Mouse (Mus musculus) embryonic facial prominence, embryonic 14.5 days (tissue): Measurements from ENCODE around the gene Ush2a. TPM values are rescaled to one million over a fixed set of nuclear protein-coding genes. Genes with fewer than 3 reads are reported as not detected.

Experiments
- ATAC-seq: fragments of 200-750 bp; cut with Nextera tagmentation; 2 replicates; pipeline ENCODE4 v1.8.0; 2017; ENCODE audit warnings: low read depth, moderate number of reproducible peaks, moderate TSS enrichment
- DNase-seq: peaks from one replicate; pipeline ENCODE4 v3.0.0-alpha.2; 2015; ENCODE audit warnings: low spot score
- H3K27ac ChIP-seq: fragments of 300-500 bp; sonication (generic); replicated peaks from 2 replicates; pipeline ENCODE4 v1.5.1; 2014; ENCODE audit warnings: low read depth, mild to moderate bottlenecking, low read length, moderate library complexity
- H3K27me3 ChIP-seq: fragments of 300-500 bp; sonication (generic); replicated peaks from 2 replicates; pipeline ENCODE4 v1.6.1; 2014; ENCODE audit warnings: low read length; ENCODE audit not compliant: control insufficient read depth, insufficient read depth
- H3K36me3 ChIP-seq: fragments of 300-500 bp; sonication (generic); 2 replicates; pipeline ENCODE4 v1.6.1; 2014; ENCODE audit warnings: low read length, mixed read lengths; ENCODE audit not compliant: control insufficient read depth, insufficient read depth
- H3K4me1 ChIP-seq: fragments of 300-500 bp; sonication (generic); 2 replicates; pipeline ENCODE4 v1.6.1; 2014; ENCODE audit warnings: antibody characterized with exemption, low read length; ENCODE audit not compliant: control insufficient read depth, insufficient read depth
- H3K4me2 ChIP-seq: fragments of 300-500 bp; sonication (generic); 2 replicates; pipeline ENCODE4 v1.6.1; 2014; ENCODE audit warnings: low read depth, mild to moderate bottlenecking, low read length, moderate library complexity, mixed read lengths
- H3K4me3 ChIP-seq: fragments of 300-500 bp; sonication (generic); 2 replicates; pipeline ENCODE4 v1.5.1; 2014; ENCODE audit warnings: low read depth, mild to moderate bottlenecking, low read length
- H3K9ac ChIP-seq: fragments of 300-500 bp; sonication (generic); 2 replicates; pipeline ENCODE4 v1.6.1; 2014; ENCODE audit warnings: low read depth, mild to moderate bottlenecking, low read length, moderate library complexity, mixed read lengths
- H3K9me3 ChIP-seq: fragments of 300-500 bp; sonication (generic); 2 replicates; pipeline ENCODE4 v1.6.1; 2016; ENCODE audit warnings: low read length; ENCODE audit not compliant: control insufficient read depth
- WGBS: fragments of 180-500 bp; shearing (Covaris S2); extraction: QIAGEN DNeasy Blood & Tissue Kit; methylation state at CpG from one replicate; pipeline ENCODE4 v1.1.7; 2014; 5-methylcytosine and 5-hydroxymethylcytosine counted together
- polyA plus RNA-seq: library from polyadenylated mRNA; unstranded; fragments of >200 nt; fragmentation: Nextera tagmentation; extraction: Ambion mirVana; gene quantifications from 2 replicates; pipeline ENCODE4 v1.2.1, GENCODE M21; 2014

The Ush2a gene
- polyA plus RNA-seq, result 0.16 and 0.25 TPM in 2 replicates

DNA sequence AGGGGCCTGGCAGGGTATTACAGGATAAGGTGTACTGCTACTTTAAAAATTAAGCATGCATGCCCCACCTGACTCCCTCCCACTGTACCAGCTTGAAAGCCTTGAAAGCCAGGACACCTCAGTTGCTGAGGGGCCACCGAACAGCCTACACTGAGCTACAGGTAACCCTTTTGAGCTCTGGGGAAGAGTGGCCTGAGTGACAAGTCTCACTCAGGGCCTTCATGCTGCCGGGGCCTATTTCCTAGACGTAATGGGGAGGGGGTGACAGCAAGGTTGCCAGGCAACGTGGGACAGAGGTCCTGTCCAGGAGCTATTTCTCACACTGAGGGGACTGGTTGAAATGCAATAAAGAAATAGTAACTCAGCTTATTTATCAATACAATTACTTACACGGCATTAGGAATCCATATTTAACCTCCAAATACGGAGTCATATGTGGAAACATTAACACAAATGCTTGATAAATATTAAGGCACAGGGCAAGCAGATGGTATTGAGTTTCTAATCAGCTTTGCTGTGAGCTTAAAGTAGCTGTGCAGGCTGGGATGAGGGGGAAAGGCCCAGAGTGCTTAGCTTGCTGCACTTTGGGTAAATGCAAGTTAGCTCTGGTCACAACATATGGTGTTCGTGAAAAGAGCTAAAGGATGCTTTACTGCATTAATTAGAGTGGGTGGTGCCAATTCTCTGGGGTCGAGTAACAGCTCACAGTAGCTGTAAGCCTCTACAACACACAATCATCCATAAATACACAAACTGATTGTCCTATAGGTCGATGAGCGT is at the start of gene Ush2a:
Gene Ush2a, plus strand, starts transcription at position 121 of the 780 bp plus-strand sequence.
- ATAC-seq (no peak), DNase-seq (no peak)
- Histone ChIP-seq H3K27ac (no peak within 1 kb of the TSS), H3K9me3 (no peaks in the 10 kb centered on the region), H3K36me3 (no peaks in the 10 kb centered on the region), H3K9ac (no peak within 1 kb of the TSS), H3K4me3 (no peak within 1 kb of the TSS), H3K27me3 (no peaks in the 10 kb centered on the region), H3K4me1 (no peaks in the 10 kb centered on the region), H3K4me2 (no peak within 1 kb of the TSS)
- WGBS, result 68% methylated on average over 10 of the region's 10 CpGs

DNA sequence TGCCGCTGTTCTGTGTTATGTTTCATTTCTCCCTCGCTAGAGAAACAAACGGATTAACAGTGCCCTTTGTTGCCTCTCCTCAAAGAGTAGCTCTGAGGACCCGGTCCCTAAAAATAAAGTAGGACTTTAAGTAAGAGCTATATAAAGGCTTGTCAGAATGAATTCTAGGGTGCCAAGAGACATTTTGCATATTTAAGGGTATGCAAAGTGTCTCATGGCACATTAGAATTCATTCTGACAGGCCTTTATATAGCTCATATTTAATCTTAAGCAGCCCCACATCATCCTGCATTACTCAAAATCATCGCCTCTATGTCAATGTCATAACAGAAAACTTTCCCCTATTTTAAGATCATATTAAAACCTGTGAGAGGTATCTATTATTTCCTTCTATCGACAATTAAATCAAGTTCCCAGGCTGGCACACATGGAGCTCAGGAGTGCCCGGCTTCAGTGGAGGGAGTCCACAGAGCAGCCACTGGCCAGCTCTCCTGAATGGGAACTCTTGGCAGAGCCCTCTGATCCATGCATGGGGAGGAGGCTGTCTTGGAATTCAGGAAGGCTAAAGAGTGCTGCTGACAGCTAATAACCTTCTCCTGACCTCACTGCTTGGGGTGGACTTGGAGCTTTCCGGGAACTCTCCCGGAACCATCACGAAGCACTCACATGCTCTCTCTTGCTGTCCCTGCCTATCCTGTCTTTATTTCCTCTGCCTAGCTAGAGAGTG is 46.8 kb upstream of the Ush2a start:
- H3K4me2 ChIP-seq, result no peak overlapping the region
- H3K4me1 ChIP-seq, result no peaks in the 10 kb centered on the region
- 55% methylated on average over 10 of the region's 10 CpGs for WGBS
- no peaks in the 10 kb centered on the region for H3K9me3 ChIP-seq
- H3K27me3 ChIP-seq, result no peaks in the 10 kb centered on the region
- no peak overlapping the region for H3K27ac ChIP-seq
- ATAC-seq, result no peak
- H3K9ac ChIP-seq, result no peak overlapping the region
- no peak overlapping the region for H3K4me3 ChIP-seq
- no peak for DNase-seq
- H3K36me3 ChIP-seq, result no peaks in the 10 kb centered on the region

DNA sequence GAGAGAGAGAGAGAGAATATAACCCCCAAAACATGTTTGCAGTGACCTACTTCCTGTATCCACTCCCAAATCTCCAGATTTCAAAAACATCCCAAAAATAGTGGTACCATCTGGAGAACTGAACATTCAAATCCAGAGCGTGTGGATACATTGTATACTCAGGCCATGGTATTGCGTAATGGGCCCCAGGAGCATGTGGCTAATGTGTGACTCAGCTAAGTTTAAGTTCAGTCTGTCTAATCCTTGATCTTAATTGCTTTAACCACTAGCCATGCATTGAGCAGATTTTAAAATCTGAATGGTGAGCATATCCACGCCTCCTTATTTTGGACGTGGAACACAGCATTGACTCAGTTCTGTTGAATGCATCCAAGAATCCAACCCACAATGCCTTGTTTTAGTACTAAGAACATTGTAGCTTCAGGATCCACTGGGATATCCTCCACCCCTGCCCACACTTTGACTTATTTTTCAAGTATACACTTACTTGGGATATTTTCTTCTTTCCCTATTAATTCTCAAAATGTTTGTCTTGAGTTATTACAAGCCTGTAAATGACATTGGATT is 40.5 kb upstream of the Ush2a start:
- no peak overlapping the region for H3K9ac ChIP-seq
- 69% methylated on average over 4 of the region's 4 CpGs for WGBS

DNA sequence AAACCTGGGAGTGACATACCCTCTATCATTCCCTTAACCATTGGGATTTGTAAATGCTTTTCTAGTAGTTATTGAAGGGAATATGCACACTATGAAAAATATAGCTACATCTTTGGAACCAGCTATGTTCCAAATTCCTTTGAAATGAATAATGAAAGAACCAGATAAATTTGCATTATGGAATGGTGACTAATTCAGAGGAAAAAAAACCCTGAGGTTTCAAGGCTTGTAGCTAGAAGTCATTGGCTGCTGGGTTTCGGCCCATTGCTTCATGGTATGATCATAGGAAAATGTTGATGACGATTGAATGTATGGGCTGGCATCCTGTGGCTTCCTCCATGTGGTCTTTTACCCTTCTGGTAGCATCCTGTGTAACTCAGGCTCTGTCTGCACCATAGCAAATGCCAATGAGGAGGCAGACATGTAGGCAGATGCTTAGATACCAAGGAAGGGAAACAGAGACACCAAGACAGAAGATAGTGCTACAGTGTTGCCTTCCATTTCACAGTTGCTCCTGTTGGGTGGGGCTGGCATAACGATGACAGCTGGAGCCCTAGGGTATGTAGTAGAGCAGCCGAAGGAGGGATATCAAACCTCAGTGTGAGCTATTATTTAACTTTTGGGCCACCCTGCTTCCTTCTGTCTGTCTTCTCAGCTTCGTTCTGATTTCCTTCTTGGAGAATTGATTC is 28.6 kb upstream of the Ush2a start:
- no peaks in the 10 kb centered on the region for H3K27me3 ChIP-seq
- no peak overlapping the region for H3K27ac ChIP-seq
- no peaks in the 10 kb centered on the region for H3K36me3 ChIP-seq
- no peak for ATAC-seq
- H3K9me3 ChIP-seq, result no peaks in the 10 kb centered on the region
- no peak overlapping the region for H3K4me2 ChIP-seq
- H3K9ac ChIP-seq, result no peak overlapping the region
- DNase-seq, result no peak
- WGBS, result 76% methylated on average over 5 of the region's 5 CpGs
- H3K4me3 ChIP-seq, result no peak overlapping the region
- H3K4me1 ChIP-seq, result no peaks in the 10 kb centered on the region; the same call in 1 of the 2 replicates

More for the DNA sequence above, 40.5 kb upstream of the Ush2a start:
- Histone ChIP-seq H3K27me3 (no peaks in the 10 kb centered on the region), H3K4me1 (no peaks in the 10 kb centered on the region), H3K27ac (no peak overlapping the region), H3K9me3 (no peaks in the 10 kb centered on the region), H3K4me2 (no peak overlapping the region), H3K36me3 (no peaks in the 10 kb centered on the region), H3K4me3 (no peak overlapping the region)
- DNase-seq (no peak), ATAC-seq (no peak)

DNA sequence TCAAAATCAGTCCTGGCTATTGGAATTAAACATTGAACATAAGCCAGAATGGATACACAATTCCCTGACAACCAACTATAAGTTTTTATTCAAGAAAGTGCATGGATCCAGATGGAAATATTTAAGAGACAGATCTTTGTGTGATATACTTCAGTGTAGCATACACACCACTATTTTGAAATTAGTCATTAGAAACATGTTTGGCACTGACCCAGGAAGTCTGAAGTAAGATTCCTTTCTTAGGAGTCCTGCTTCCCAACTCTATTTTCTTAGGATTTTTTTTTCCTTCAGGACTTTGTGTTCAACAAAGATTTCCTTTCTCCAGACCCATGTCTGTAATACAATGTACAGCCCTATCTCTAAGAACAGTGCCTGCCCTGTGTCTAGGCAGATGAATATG is 23.2 kb upstream of the Ush2a start:
- DNase-seq (peak; percentile 78), ATAC-seq (no peak)
- no peaks in the 10 kb centered on the region for H3K9me3 ChIP-seq
- no peak overlapping the region for H3K4me2 ChIP-seq
- H3K4me1 ChIP-seq, result no peaks in the 10 kb centered on the region
- no peak overlapping the region for H3K9ac ChIP-seq
- no peaks in the 10 kb centered on the region for H3K27me3 ChIP-seq
- H3K27ac ChIP-seq, result no peak overlapping the region
- H3K4me3 ChIP-seq, result no peak overlapping the region
- H3K36me3 ChIP-seq, result no peaks in the 10 kb centered on the region

DNA sequence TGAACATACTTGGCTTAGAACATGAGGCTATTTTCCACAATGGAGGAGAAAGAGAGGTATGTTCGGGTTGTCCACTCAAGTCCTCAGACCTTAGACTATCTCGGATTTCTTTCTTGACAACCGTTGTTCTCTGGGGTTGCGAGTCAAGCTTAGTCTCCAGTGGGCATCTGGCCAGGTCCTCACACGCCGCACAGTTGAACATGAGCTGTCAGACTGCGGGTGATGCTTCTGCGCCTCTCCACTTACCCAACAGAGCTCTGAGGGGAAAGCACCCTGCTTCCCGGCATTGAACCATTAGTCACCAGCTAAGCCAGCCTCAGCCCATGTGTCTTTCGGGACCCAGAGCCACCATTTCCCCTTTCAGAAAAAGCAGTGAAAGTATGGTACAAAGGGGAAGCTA is 20.1 kb upstream of the Ush2a start:
- H3K27ac ChIP-seq, result no peak overlapping the region
- no peak overlapping the region for H3K4me3 ChIP-seq
- no peaks in the 10 kb centered on the region for H3K9me3 ChIP-seq
- H3K27me3 ChIP-seq, result no peaks in the 10 kb centered on the region
- no peak overlapping the region for H3K4me2 ChIP-seq
- no peak overlapping the region for H3K9ac ChIP-seq
- H3K36me3 ChIP-seq, result no peaks in the 10 kb centered on the region
- WGBS, result 89% methylated on average over 10 of the region's 10 CpGs
- no peak for DNase-seq
- no peaks in the 10 kb centered on the region; the same call in 1 of the 2 replicates for H3K4me1 ChIP-seq
- no peak for ATAC-seq

DNA sequence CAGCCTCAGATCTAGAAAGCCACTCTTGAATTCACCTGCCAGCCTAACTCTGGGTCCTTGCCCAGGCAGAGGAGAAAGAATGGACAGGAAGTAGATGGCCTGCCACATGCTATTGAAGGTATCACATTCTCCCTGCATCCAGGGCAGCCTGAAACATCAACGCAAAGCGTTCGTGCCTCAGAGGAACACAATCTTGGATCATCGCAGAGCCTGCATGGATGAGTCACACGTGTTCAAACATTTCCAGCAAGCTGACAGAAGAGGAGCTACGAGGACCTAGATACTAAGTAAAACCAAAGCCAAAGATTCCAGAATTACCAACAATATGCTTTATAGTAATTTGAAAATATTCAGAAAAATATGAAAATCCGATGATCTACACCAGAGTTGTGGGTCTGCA is 4.3 kb upstream of the Ush2a start:
- ATAC-seq, result no peak
- no peaks in the 10 kb centered on the region for H3K9me3 ChIP-seq

DNA sequence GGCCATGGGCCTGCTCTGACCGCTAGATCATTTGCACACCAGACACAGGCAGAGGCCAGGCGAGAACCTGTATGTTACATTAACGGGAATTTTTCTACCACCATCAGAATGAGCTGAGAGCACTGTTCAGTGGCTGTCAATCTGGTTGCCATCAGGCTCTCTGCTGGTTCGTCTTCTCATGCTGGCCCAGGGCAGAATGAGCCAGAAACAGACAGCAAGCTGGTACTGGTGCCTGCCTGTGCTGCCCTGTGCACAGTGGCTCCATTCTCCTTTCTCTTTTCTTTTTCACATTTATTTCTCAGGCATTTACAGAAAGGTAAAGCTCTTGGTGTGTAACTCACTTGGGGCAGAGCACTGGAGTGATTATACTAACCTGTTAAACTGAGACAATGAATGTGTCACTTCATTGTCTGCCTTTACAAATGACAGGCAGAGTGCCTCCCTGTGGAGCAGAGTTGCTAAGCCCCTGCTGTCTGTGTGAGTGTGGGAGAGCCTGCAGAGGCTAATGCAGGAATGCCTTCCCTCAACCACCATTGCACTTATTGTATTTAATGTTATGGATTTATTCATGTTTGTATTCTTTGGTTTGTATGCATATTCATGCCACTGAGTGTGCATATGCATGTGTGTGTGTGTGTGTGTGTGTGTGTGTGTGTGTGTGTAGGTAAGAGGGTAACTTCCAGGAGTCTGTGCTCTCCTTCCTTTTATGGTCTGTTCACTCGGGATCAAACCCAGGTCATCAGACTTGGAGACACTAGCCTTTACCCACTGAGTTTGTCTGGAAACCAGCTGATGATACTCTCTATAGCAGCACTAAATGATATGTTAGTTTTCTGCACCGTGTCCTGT is 1.3 kb upstream of the Ush2a start:
- ATAC-seq (no peak), DNase-seq (no peak)
- Histone ChIP-seq H3K27me3 (no peaks in the 10 kb centered on the region), H3K4me1 (no peaks in the 10 kb centered on the region), H3K27ac (no peak overlapping the region), H3K9ac (no peak overlapping the region), H3K36me3 (no peaks in the 10 kb centered on the region), H3K4me3 (no peak overlapping the region), H3K4me2 (no peak overlapping the region), H3K9me3 (no peaks in the 10 kb centered on the region)
- 64% methylated on average over 6 of the region's 6 CpGs for WGBS

More for the DNA sequence above, 4.3 kb upstream of the Ush2a start:
- Histone ChIP-seq H3K4me3 (no peak overlapping the region), H3K27ac (no peak overlapping the region), H3K4me2 (no peak overlapping the region), H3K27me3 (no peaks in the 10 kb centered on the region), H3K36me3 (no peaks in the 10 kb centered on the region), H3K4me1 (no peaks in the 10 kb centered on the region), H3K9ac (no peak overlapping the region)
- DNase-seq, result no peak
- 79% methylated on average over 7 of the region's 7 CpGs for WGBS
